Mouse (Mus musculus) CH12.LX (cell line): ENCODE results near the gene Sparc. TPM values are rescaled to one million over a fixed set of nuclear protein-coding genes. Genes with fewer than 3 reads are reported as not detected.

Experiments
- polyA plus RNA-seq: library from polyadenylated mRNA; unstranded; fragments of >175 nt; gene quantifications from 2 replicates; pipeline ENCODE4 v1.2.1, GENCODE M21; 2012; ENCODE audit warnings: low read depth; ENCODE audit not compliant: insufficient read length
- total RNA-seq, 2 experiments: library from RNA; depleted of rRNA; stranded (reverse); fragments of 300-350 nt in 1 of 2; fragments of >200 nt in 1 of 2; gene quantifications; 2 replicates each; pipeline ENCODE4 v1.2.3; 2012 to 2014

The Sparc gene
- total and polyA plus RNA-seq, 3 experiments = 0.13 to 0.57 TPM; not detected in 1

Other genes starting within 250 kb of the Sparc start
- 0.04 and 0.08 TPM in 2 replicates for gene Slc36a2, start 238.1 kb downstream of the Sparc start, total RNA-seq (2012; rRNA removed)
- not detected in 2 replicates for gene Slc36a2, start 238.1 kb downstream of the Sparc start, total RNA-seq (2014; rRNA removed)
- 0.17 and 0.18 TPM in 2 replicates for gene Slc36a2, start 238.1 kb downstream of the Sparc start, polyA plus RNA-seq
- 2.5 and 3.6 TPM in 2 replicates for gene Slc36a1, start 218.8 kb downstream of the Sparc start, total RNA-seq (2012; rRNA removed)
- 0.51 and 0.65 TPM in 2 replicates for gene Slc36a1, start 218.8 kb downstream of the Sparc start, total RNA-seq (2014; rRNA removed)
- 4.3 and 5.0 TPM in 2 replicates for gene Slc36a1, start 218.8 kb downstream of the Sparc start, polyA plus RNA-seq
- under 0.01 and 0.04 TPM in 2 replicates for gene Fat2, start 86.6 kb downstream of the Sparc start, total RNA-seq (2012; rRNA removed)
- not detected in 2 replicates for gene Fat2, start 86.6 kb downstream of the Sparc start, total RNA-seq (2014; rRNA removed)
- not detected in 2 replicates for gene Fat2, start 86.6 kb downstream of the Sparc start, polyA plus RNA-seq
- 445 and 523 TPM in 2 replicates for gene Atox1, start 38.1 kb upstream of the Sparc start, total RNA-seq (2012; rRNA removed)
- 382 and 398 TPM in 2 replicates for gene Atox1, start 38.1 kb upstream of the Sparc start, total RNA-seq (2014; rRNA removed)
- 242 and 264 TPM in 2 replicates for gene Atox1, start 38.1 kb upstream of the Sparc start, polyA plus RNA-seq
- gene G3bp1, start 46.5 kb upstream of the Sparc start, total RNA-seq (2012; rRNA removed) = 145 and 182 TPM in 2 replicates
- gene G3bp1, start 46.5 kb upstream of the Sparc start, total RNA-seq (2014; rRNA removed) = 183 and 188 TPM in 2 replicates
- gene G3bp1, start 46.5 kb upstream of the Sparc start, polyA plus RNA-seq = 202 and 233 TPM in 2 replicates
- not detected in 2 replicates for gene Glra1, start 185.0 kb upstream of the Sparc start, total RNA-seq (2012; rRNA removed)
- not detected in 2 replicates for gene Glra1, start 185.0 kb upstream of the Sparc start, total RNA-seq (2014; rRNA removed)
- not detected in 2 replicates for gene Glra1, start 185.0 kb upstream of the Sparc start, polyA plus RNA-seq